Comparison of ENCODE assay signal across 10 mouse cellular contexts in genomic region chr10:111784065-111784853, GRCm38 (mm10).
DNase-seq lines count a peak whose midpoint lies in the region; ATAC-seq lines count a peak whose summit lies in the region.
"Had no signal": no experiment of that assay in that cellular context is flagged by ENCODE, and none has a peak within 500 bp of the region (broad histone marks: within the 10 kb centered on the region; RNA-seq: fewer than 3 reads in every experiment).

No protein-coding gene starts in this region.

- H3K4me1 ChIP-seq in neural tube, embryonic 15.5 days: peaks cover 7% of the 10 kb centered on the region; the same call in 1 of the 2 replicates
- peaks cover 11% of the 10 kb centered on the region; the same call in 1 of the 2 replicates for H3K4me1 ChIP-seq in lung, embryonic 15.5 days

- no peaks in the 10 kb centered on the region for H3K9me3 ChIP-seq in neural tube, embryonic 15.5 days (replicated peaks)
- H3K9me3 ChIP-seq in lung, embryonic 15.5 days: no peaks in the 10 kb centered on the region

- no peaks in the 10 kb centered on the region for H3K27me3 ChIP-seq in neural tube, embryonic 15.5 days (replicated peaks)
- no peaks in the 10 kb centered on the region for H3K27me3 ChIP-seq in lung, embryonic 15.5 days

- H3K4me3 ChIP-seq in neural tube, embryonic 15.5 days (replicated peaks): no peak overlapping the region
- no peak overlapping the region for H3K4me3 ChIP-seq in lung, embryonic 15.5 days

- H3K4me2 ChIP-seq in neural tube, embryonic 15.5 days: no peak overlapping the region
- H3K4me2 ChIP-seq in lung, embryonic 15.5 days: no peak overlapping the region

- 62% methylated on average over 12 of the region's 12 CpGs for WGBS in neural tube, embryonic 15.5 days
- WGBS in lung, embryonic 15.5 days: 41% methylated on average over 12 of the region's 12 CpGs

- no peak overlapping the region for H3K27ac ChIP-seq in neural tube, embryonic 15.5 days (replicated peaks)
- peak overlapping the region; percentile 38 for H3K27ac ChIP-seq in lung, embryonic 15.5 days

- ATAC-seq in neural tube, embryonic 15.5 days (ENCODE audit: low FRiP score): no peak
- ATAC-seq in lung, embryonic 15.5 days (ENCODE audit: borderline replicate concordance, extremely low read depth, low FRiP score, low TSS enrichment): peak; percentile 86

- peak; percentile 20 for DNase-seq in adrenal gland, postnatal 14 days
- DNase-seq in adrenal gland, postnatal 36 days: no peak
- peak; percentile 50 for DNase-seq in neural tube, embryonic 10.5 days (ENCODE audit: extremely low spot score, low spot score)
- no peak for DNase-seq in urinary bladder, postnatal 36 days (ENCODE audit: low spot score in 2 of 2)
- DNase-seq in cerebellum, postnatal 36 days: no peak
- DNase-seq in thymus, postnatal 10 days (ENCODE audit: low spot score in 2 of 2): no peak
- DNase-seq: adrenal gland, postnatal 25 days; kidney, adult 11 months had no signal

- no peak overlapping the region for H3K9ac ChIP-seq in neural tube, embryonic 15.5 days (replicated peaks)
- H3K9ac ChIP-seq in lung, embryonic 15.5 days: no peak overlapping the region

- no peaks in the 10 kb centered on the region for H3K36me3 ChIP-seq in neural tube, embryonic 15.5 days
- H3K36me3 ChIP-seq in lung, embryonic 15.5 days: no peaks in the 10 kb centered on the region

Comparison
In these comparisons a context has a peak if more than half of its experiments do, and no peak if none do; other contexts are left out.
1. DNase-seq: peak in adrenal gland, postnatal 14 days (single experiment) and neural tube, embryonic 10.5 days (single experiment); none in adrenal gland, postnatal 36 days (0 of 2), urinary bladder, postnatal 36 days (0 of 2), cerebellum, postnatal 36 days (0 of 2) and thymus, postnatal 10 days (0 of 2).